Mouse (Mus musculus) myocyte (in vitro differentiated cells): ENCODE measurements around the gene Baz2b. TPM values are rescaled to one million over a fixed set of nuclear protein-coding genes. Genes with fewer than 3 reads are reported as not detected.
A peak's percentile ranks its signal among the peaks of the same experiment; 100 is the strongest.

Experiments
- H3K27me3 ChIP-seq: one replicate; pipeline ENCODE4 v1.6.1; 2011; ENCODE audit not compliant: control insufficient read depth, insufficient read depth, insufficient read length
- H3K36me3 ChIP-seq: one replicate; pipeline ENCODE4 v1.6.1; 2011; ENCODE audit not compliant: control insufficient read depth, insufficient read depth
- H3K4me2 ChIP-seq: one replicate; pipeline ENCODE4 v1.6.1; 2011; ENCODE audit warnings: low read depth, control low read depth
- H3K4me3 ChIP-seq: one replicate; pipeline ENCODE4 v1.5.1; 2011; ENCODE audit warnings: mild to moderate bottlenecking, control low read depth, moderate library complexity
- H3K79me2 ChIP-seq: one replicate; pipeline ENCODE4 v1.6.1; 2011; ENCODE audit not compliant: control insufficient read depth, insufficient read depth
- H3ac ChIP-seq: one replicate; pipeline ENCODE4 v1.6.1; 2011; ENCODE audit not compliant: control insufficient read depth, insufficient read length
- CEBPB ChIP-seq: IDR thresholded peaks from 2 replicates; pipeline ENCODE4 v1.6.1; 2011; ENCODE audit warnings: mild to moderate bottlenecking, moderate library complexity; ENCODE audit not compliant: poor library complexity, insufficient read depth, severe bottlenecking
- E2F4 ChIP-seq: IDR thresholded peaks from one replicate; pipeline ENCODE4 v1.6.1; 2011; ENCODE audit warnings: mild to moderate bottlenecking, control low read depth, moderate library complexity; ENCODE audit not compliant: insufficient read depth
- MAX ChIP-seq: IDR thresholded peaks from one replicate; pipeline ENCODE4 v1.6.1; 2011; ENCODE audit warnings: low read depth, mild to moderate bottlenecking, control low read depth
- MYOD1 ChIP-seq, 3 experiments: IDR thresholded peaks; one replicate each; pipeline ENCODE4 v1.6.1; 2011; ENCODE audit warnings: control low read depth in 2 of 3, low read depth in 2 of 3, mild to moderate bottlenecking in 2 of 3, moderate library complexity in 1 of 3; ENCODE audit not compliant: insufficient read length in 2 of 3, control insufficient read depth in 1 of 3
- MYOG ChIP-seq, 3 experiments: IDR thresholded peaks; one replicate each; pipeline ENCODE4 v1.6.1; 2011; ENCODE audit warnings: control low read depth in 2 of 3, low read depth in 2 of 3, mild to moderate bottlenecking in 2 of 3; ENCODE audit not compliant: insufficient read length in 2 of 3, control insufficient read depth in 1 of 3, insufficient read depth in 1 of 3
- POLR2A ChIP-seq: IDR thresholded peaks from one replicate; pipeline ENCODE4 v1.6.1; 2011; ENCODE audit warnings: low read depth, mild to moderate bottlenecking, control low read depth, moderate library complexity; ENCODE audit not compliant: insufficient read length
- POLR2AphosphoS2 ChIP-seq: IDR thresholded peaks from one replicate; pipeline ENCODE4 v1.6.1; 2011; ENCODE audit warnings: low read depth, control low read depth; ENCODE audit not compliant: insufficient read length
- REST ChIP-seq: IDR thresholded peaks from one replicate; pipeline ENCODE4 v1.6.1; 2011; ENCODE audit warnings: mild to moderate bottlenecking, control low read depth, moderate library complexity; ENCODE audit not compliant: insufficient read depth, insufficient read length
- SRF ChIP-seq: IDR thresholded peaks from one replicate; pipeline ENCODE4 v1.6.1; 2011; ENCODE audit warnings: low read depth; ENCODE audit not compliant: control insufficient read depth, insufficient read length
- TCF12 ChIP-seq: IDR thresholded peaks from one replicate; pipeline ENCODE4 v1.6.1; 2011; ENCODE audit warnings: mild to moderate bottlenecking, control low read depth; ENCODE audit not compliant: poor library complexity, insufficient read depth, severe bottlenecking
- TCF3 ChIP-seq: IDR thresholded peaks from one replicate; pipeline ENCODE4 v1.6.1; 2011; ENCODE audit warnings: low read depth, control low read depth; ENCODE audit not compliant: insufficient read length
- USF1 ChIP-seq: IDR thresholded peaks from one replicate; pipeline ENCODE4 v1.6.1; 2011; ENCODE audit warnings: low read depth, mild to moderate bottlenecking, control low read depth, moderate library complexity
- polyA plus RNA-seq: library from polyadenylated mRNA; unstranded; fragments of >200 nt; fragmentation: generic; extraction: Trizol; gene quantifications from one replicate; pipeline ENCODE4 v1.2.1, GENCODE M21; 2012; ENCODE audit warnings: missing spikeins

Gene Baz2b
- polyA plus RNA-seq, 1 experiment = 11.8 TPM

DNA sequence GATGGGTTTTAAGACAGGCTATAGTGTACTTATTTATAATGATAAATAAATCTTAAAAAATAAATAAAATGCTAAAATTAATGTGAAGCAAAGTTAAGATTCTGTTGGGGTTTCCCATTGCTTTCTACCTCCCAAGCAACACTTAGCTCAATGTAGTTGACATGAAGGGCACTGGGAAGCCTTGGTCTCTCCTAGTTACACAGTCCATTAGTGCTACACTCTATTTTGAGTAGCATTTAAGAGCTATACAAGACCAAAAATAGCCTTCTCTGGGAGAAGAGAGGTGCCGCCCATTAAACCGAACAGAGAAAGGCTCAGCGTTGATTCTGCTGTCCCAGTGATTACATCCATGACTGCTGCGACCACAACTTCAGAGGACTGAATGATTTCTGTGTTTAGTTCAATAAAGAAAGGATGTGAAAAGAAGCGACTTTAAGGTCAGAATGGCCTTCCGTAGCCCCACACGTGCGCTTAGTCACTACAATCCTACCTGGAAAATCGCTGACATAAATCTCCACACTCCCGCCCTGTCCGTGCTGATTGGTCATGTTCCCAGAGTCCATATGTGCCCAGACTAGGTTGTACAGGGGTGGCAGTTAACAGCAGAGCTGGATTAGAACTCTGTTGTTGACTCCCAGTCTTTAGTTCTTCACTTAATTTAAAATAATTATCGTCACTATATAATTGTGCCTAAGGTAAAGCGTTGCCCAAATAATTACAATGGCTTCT is 257.2 kb downstream of the Baz2b start:
- no peak overlapping the region for H3K4me2 ChIP-seq
- H3K4me3 ChIP-seq = no peak overlapping the region
- H3K27me3 ChIP-seq = no peaks in the 10 kb centered on the region
- H3K36me3 ChIP-seq = peaks cover 6% of the 10 kb centered on the region
- no peak for TF ChIP-seq MYOG (IDR thresholded peaks at IDR 0.05; ENCODE audit: control insufficient read depth in 1 of 3, insufficient read depth in 1 of 3, insufficient read length in 2 of 3, low read depth in 2 of 3)
- no peak for TF ChIP-seq POLR2A
- TF ChIP-seq TCF12 = no peak
- TF ChIP-seq CEBPB = no peak
- TF ChIP-seq REST = no peak
- no peak for TF ChIP-seq POLR2AphosphoS2
- no peaks in the 10 kb centered on the region for H3K79me2 ChIP-seq
- H3ac ChIP-seq = no peak overlapping the region

DNA sequence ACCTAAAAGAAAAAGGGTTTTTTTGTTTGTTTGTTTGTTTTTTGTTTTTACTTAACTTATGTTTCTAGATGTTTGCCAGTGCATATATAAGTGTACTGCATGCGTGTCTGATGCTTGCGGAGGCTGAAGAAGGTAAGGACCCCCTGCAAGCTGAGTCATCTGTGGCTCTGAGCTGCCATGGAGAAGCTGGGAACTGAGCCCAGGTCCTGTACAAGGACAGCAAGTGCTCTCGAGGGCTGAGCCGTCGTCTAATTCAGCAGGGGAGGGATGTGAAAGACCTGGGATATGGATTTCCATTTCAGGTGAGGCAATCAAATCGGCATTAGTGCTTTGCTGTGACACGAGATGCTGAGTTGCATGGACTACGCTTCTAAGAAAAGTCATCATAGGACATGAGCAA is 257.9 kb downstream of the Baz2b start:
- Histone ChIP-seq H3K79me2 (no peaks in the 10 kb centered on the region), H3ac (no peak overlapping the region), H3K36me3 (peaks cover 6% of the 10 kb centered on the region), H3K27me3 (no peaks in the 10 kb centered on the region), H3K4me2 (no peak overlapping the region), H3K4me3 (no peak overlapping the region)
- no peak for TF ChIP-seq E2F4
- no peak for TF ChIP-seq TCF12
- no peak for TF ChIP-seq MYOD1 (IDR thresholded peaks at IDR 0.05; ENCODE audit: control insufficient read depth in 1 of 3, insufficient read length in 2 of 3, low read depth in 2 of 3)
- no peak for TF ChIP-seq MAX
- TF ChIP-seq POLR2AphosphoS2 = no peak
- no peak for TF ChIP-seq USF1
- no peak for TF ChIP-seq REST
- TF ChIP-seq POLR2A = no peak
- TF ChIP-seq CEBPB = no peak

DNA sequence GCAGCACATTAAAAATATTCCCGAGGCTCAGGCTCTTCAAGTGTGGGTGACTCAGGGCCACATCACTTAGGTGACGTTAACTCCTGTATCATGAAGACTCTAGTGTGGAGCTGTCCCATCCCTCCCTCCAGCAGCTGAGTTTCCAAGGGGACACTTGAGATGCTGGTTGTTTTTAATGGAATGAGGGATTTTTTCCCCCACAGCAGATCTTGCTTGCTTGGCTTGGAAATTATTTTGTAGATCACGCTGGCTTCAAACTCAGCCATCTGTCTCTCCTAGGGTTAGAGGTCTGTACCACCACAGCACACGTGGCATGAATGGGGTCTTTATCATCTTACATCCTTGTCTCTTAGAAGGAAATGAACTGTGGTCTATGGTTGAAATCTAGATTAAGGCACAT is 258.5 kb downstream of the Baz2b start:
- Histone ChIP-seq H3K4me2 (no peak overlapping the region), H3K36me3 (peaks cover 6% of the 10 kb centered on the region), H3K79me2 (no peaks in the 10 kb centered on the region), H3K27me3 (no peaks in the 10 kb centered on the region), H3K4me3 (no peak overlapping the region), H3ac (no peak overlapping the region)
- TF ChIP-seq TCF12 (no peak), REST (no peak), MYOG (IDR thresholded peaks at IDR 0.05; ENCODE audit: control insufficient read depth in 1 of 3, insufficient read depth in 1 of 3, insufficient read length in 2 of 3, low read depth in 2 of 3) (no peak), E2F4 (no peak), SRF (no peak), USF1 (no peak), MAX (no peak), POLR2AphosphoS2 (no peak), CEBPB (no peak), MYOD1 (IDR thresholded peaks at IDR 0.05; ENCODE audit: control insufficient read depth in 1 of 3, insufficient read length in 2 of 3, low read depth in 2 of 3) (no peak)

DNA sequence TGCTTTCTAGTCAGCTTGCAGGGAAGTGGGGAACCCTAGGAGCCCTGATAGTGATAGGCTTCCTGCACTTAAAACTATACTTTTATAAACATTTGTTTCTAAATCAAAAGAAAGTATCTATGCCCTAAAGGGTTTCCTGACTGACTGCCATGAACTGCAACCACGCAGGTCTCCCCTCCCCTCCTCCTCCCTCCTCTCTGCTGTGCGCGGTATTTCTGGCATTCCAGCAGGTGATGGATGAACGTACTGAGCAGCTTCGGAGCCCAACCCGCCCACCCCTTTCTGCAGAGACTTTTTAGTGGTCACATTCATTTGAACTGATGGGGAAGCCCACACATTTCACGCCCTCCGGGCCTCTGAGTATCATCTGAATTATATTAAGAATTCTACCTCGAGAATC is 273.3 kb downstream of the Baz2b start:
- TF ChIP-seq MAX = no peak
- TF ChIP-seq USF1 = no peak
- no peak for TF ChIP-seq MYOG (IDR thresholded peaks at IDR 0.05; ENCODE audit: control insufficient read depth in 1 of 3, insufficient read depth in 1 of 3, insufficient read length in 2 of 3, low read depth in 2 of 3)
- peak in 1 of 3 experiments; percentile 32 for TF ChIP-seq MYOD1 (IDR thresholded peaks at IDR 0.05; ENCODE audit: control insufficient read depth in 1 of 3, insufficient read length in 2 of 3, low read depth in 2 of 3)
- H3K27me3 ChIP-seq = no peaks in the 10 kb centered on the region
- no peaks in the 10 kb centered on the region for H3K79me2 ChIP-seq
- no peak overlapping the region for H3K4me2 ChIP-seq
- H3K36me3 ChIP-seq = peaks cover 6% of the 10 kb centered on the region
- H3ac ChIP-seq = no peak overlapping the region
- no peak overlapping the region for H3K4me3 ChIP-seq

DNA sequence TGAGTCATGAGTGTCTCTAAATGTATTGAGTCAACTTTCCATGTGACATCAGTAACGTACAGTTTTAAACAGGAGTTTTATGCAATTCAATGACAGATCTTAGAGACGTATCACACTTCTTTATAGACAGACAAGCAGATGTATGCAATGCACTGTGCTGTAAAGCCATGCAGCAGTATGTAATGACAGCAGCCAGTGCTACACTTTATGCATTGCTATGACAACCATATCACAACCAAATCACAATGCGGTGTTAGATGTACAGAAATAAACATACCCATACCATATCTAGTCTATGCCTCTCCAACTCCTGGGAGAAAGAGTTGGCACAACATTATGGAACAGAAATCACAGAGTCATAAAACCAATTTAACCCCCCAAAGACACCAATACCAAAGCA is 276.5 kb downstream of the Baz2b start:
- Histone ChIP-seq H3K4me3 (no peak overlapping the region), H3K27me3 (no peaks in the 10 kb centered on the region), H3K79me2 (no peaks in the 10 kb centered on the region), H3ac (no peak overlapping the region), H3K36me3 (peaks cover 6% of the 10 kb centered on the region), H3K4me2 (no peak overlapping the region)
- TF ChIP-seq MAX (no peak), MYOG (IDR thresholded peaks at IDR 0.05; ENCODE audit: control insufficient read depth in 1 of 3, insufficient read depth in 1 of 3, insufficient read length in 2 of 3, low read depth in 2 of 3) (no peak), CEBPB (no peak), MYOD1 (IDR thresholded peaks at IDR 0.05; ENCODE audit: control insufficient read depth in 1 of 3, insufficient read length in 2 of 3, low read depth in 2 of 3) (no peak), REST (no peak), TCF12 (no peak), SRF (no peak), USF1 (no peak), POLR2A (no peak), TCF3 (no peak), E2F4 (no peak), POLR2AphosphoS2 (no peak)
